Mouse (Mus musculus) ovary, postnatal 36 days (tissue): ENCODE results near the gene Prdm4.

Experiments used
- DNase-seq: peaks from one replicate; pipeline ENCODE4 v3.0.0; 2022; ENCODE audit warnings: low spot score, mixed read lengths

Prdm4 gene

GRCm38 (mm10) chr10:85916498-85917309 is at the start of gene Prdm4:
Gene Prdm4, minus strand, starts transcription at chr10:85917142.
- peak; percentile 97 for DNase-seq

GRCm38 (mm10) chr10:85966476-85966875 is 49.5 kb upstream of the Prdm4 start:
- no peak for DNase-seq

- DNase-seq: no peak
Observed at GRCm38 (mm10) chr10:85964316-85964715, 47.4 kb upstream of the Prdm4 start.

- DNase-seq: no peak
Observed at GRCm38 (mm10) chr10:85962897-85963296, 46.0 kb upstream of the Prdm4 start.

GRCm38 (mm10) chr10:85957464-85957950 is 40.6 kb upstream of the Prdm4 start, which contains the start of gene Rtcb:
Gene Rtcb, minus strand, starts transcription at chr10:85957823.
- DNase-seq: peak; percentile 97

GRCm38 (mm10) chr10:85956871-85957419 is 40.0 kb upstream of the Prdm4 start:
- no peak for DNase-seq

- DNase-seq: no peak
Observed at GRCm38 (mm10) chr10:85954429-85954828, 37.5 kb upstream of the Prdm4 start.

GRCm38 (mm10) chr10:85953401-85953800 is 36.5 kb upstream of the Prdm4 start:
- DNase-seq: peak; percentile 11

GRCm38 (mm10) chr10:85951765-85952443 is 35.0 kb upstream of the Prdm4 start:
- no peak for DNase-seq

- no peak for DNase-seq
Observed at GRCm38 (mm10) chr10:85948483-85949196, 31.7 kb upstream of the Prdm4 start.

GRCm38 (mm10) chr10:85936280-85936965 is 19.5 kb upstream of the Prdm4 start:
- DNase-seq: no peak

GRCm38 (mm10) chr10:85929962-85930361 is 13.0 kb upstream of the Prdm4 start:
- no peak for DNase-seq

GRCm38 (mm10) chr10:85929208-85929591 is 12.3 kb upstream of the Prdm4 start:
- DNase-seq: no peak

GRCm38 (mm10) chr10:85928499-85929207 is 11.7 kb upstream of the Prdm4 start:
- DNase-seq: peak; percentile 67

- DNase-seq: peak; percentile 6
Observed at GRCm38 (mm10) chr10:85927676-85928445, 10.9 kb upstream of the Prdm4 start, which contains the start of gene Ascl4. Gene Ascl4, plus strand, starts transcription at chr10:85927681.

- no peak for DNase-seq
Observed at GRCm38 (mm10) chr10:85879886-85880486, 37.0 kb downstream of the Prdm4 start.

GRCm38 (mm10) chr10:85875812-85876211 is 41.1 kb downstream of the Prdm4 start:
- DNase-seq: no peak

GRCm38 (mm10) chr10:85873861-85874544 is 42.9 kb downstream of the Prdm4 start:
- no peak for DNase-seq

GRCm38 (mm10) chr10:85872479-85872773 is 44.5 kb downstream of the Prdm4 start:
- DNase-seq: no peak
